In genomic region chr5:101662485-101662884, GRCm38 (mm10) we compare ENCODE assay signal across 20 mouse cellular contexts. TPM values are rescaled to one million over a fixed set of nuclear protein-coding genes. Genes with fewer than 3 reads are reported as not detected.
DNase-seq lines count a peak whose midpoint lies in the region; ATAC-seq and TF ChIP-seq lines count a peak whose summit lies in the region.
"Had no signal": no experiment of that assay in that cellular context is flagged by ENCODE, and none has a peak within 500 bp of the region (broad histone marks: within the 10 kb centered on the region; RNA-seq: fewer than 3 reads in every experiment).

No protein-coding gene starts in this region.

- no peak for ATAC-seq in heart, embryonic 13.5 days (ENCODE audit: extremely low read depth, insufficient number of reproducible peaks, low FRiP score, low TSS enrichment)
- no peak for ATAC-seq in hindbrain, embryonic 12.5 days (ENCODE audit: low FRiP score)
- ATAC-seq in neural tube, embryonic 12.5 days (ENCODE audit: low FRiP score, low read depth): no peak
- ATAC-seq in intestine, embryonic 15.5 days: no peak
- no peak for ATAC-seq in erythroblast, adult 5-6 weeks (replicated peaks; ENCODE audit: low FRiP score, poor library complexity, severe bottlenecking)
- ATAC-seq: activated CD4-positive, CD25-positive, alpha-beta regulatory T cell, adult 4 months had no signal

- 3% methylated on average over 8 of the region's 8 CpGs for WGBS in heart, embryonic 13.5 days
- WGBS in hindbrain, embryonic 12.5 days: under 1% methylated on average over 8 of the region's 8 CpGs
- under 1% methylated on average over 8 of the region's 8 CpGs for WGBS in neural tube, embryonic 12.5 days
- WGBS in intestine, embryonic 15.5 days: 2% methylated on average over 8 of the region's 8 CpGs

- H3K4me3 ChIP-seq in heart, embryonic 13.5 days: peak overlapping the region; percentile 57; the same call in 1 of the 2 replicates
- H3K4me3 ChIP-seq in E14TG2a.4 (replicated peaks; ENCODE audit: low read length): 0 out of 2 replicates have a peak overlapping the region, but pooled peaks have one; percentile 77
- peak overlapping the region; percentile 47 for H3K4me3 ChIP-seq in hindbrain, embryonic 12.5 days
- peak overlapping the region; percentile 47 for H3K4me3 ChIP-seq in neural tube, embryonic 12.5 days
- no peak overlapping the region for H3K4me3 ChIP-seq in intestine, embryonic 15.5 days (replicated peaks)
- no peak overlapping the region for H3K4me3 ChIP-seq in gastrocnemius, adult 2 months

- H3K27me3 ChIP-seq in heart, embryonic 13.5 days (replicated peaks): peaks cover 97% of the 10 kb centered on the region
- H3K27me3 ChIP-seq in E14TG2a.4 (ENCODE audit: insufficient read depth, low read length): peaks cover 95% of the 10 kb centered on the region
- peaks cover 82% of the 10 kb centered on the region for H3K27me3 ChIP-seq in hindbrain, embryonic 12.5 days
- peaks cover 92% of the 10 kb centered on the region for H3K27me3 ChIP-seq in neural tube, embryonic 12.5 days (replicated peaks)
- H3K27me3 ChIP-seq in intestine, embryonic 15.5 days (replicated peaks): peaks cover 82% of the 10 kb centered on the region

- H3K9me3 ChIP-seq in heart, embryonic 13.5 days: no peaks in the 10 kb centered on the region
- H3K9me3 ChIP-seq in E14TG2a.4 (ENCODE audit: low read length): no peaks in the 10 kb centered on the region
- no peaks in the 10 kb centered on the region for H3K9me3 ChIP-seq in hindbrain, embryonic 12.5 days (replicated peaks)
- H3K9me3 ChIP-seq in neural tube, embryonic 12.5 days: no peaks in the 10 kb centered on the region
- no peaks in the 10 kb centered on the region for H3K9me3 ChIP-seq in intestine, embryonic 15.5 days

- no peak for TF ChIP-seq CTCF in E14TG2a.4 (conservative IDR thresholded peaks at IDR 0.05; ENCODE audit: low read length)
- no peak for TF ChIP-seq CTCF in gastrocnemius, adult 2 months (IDR thresholded peaks at IDR 0.05)

- DNase-seq in heart, postnatal 10 days: no peak
- DNase-seq in gastrocnemius, adult 2 months: no peak
- DNase-seq: B cell, adult 2 months; cerebellum, adult 9-10 months; kidney, adult 9 months; layer of hippocampus, adult 9-11 months; left cerebral cortex, postnatal 4 days; spleen, adult 18-20 months; thymus, adult 2 months had no signal

- H3K36me3 ChIP-seq in heart, embryonic 13.5 days: no peaks in the 10 kb centered on the region
- no peaks in the 10 kb centered on the region for H3K36me3 ChIP-seq in E14TG2a.4 (ENCODE audit: insufficient read depth, low read length)
- H3K36me3 ChIP-seq in hindbrain, embryonic 12.5 days: no peaks in the 10 kb centered on the region
- H3K36me3 ChIP-seq in neural tube, embryonic 12.5 days: no peaks in the 10 kb centered on the region
- H3K36me3 ChIP-seq in intestine, embryonic 15.5 days: no peaks in the 10 kb centered on the region

- H3K27ac ChIP-seq in heart, embryonic 13.5 days (replicated peaks): no peak overlapping the region
- no peak overlapping the region for H3K27ac ChIP-seq in hindbrain, embryonic 12.5 days
- no peak overlapping the region for H3K27ac ChIP-seq in neural tube, embryonic 12.5 days
- no peak overlapping the region for H3K27ac ChIP-seq in intestine, embryonic 15.5 days
- H3K27ac ChIP-seq in gastrocnemius, adult 2 months: no peak overlapping the region

- no peak overlapping the region for H3K4me2 ChIP-seq in heart, embryonic 13.5 days
- H3K4me2 ChIP-seq in hindbrain, embryonic 12.5 days (replicated peaks): peak overlapping the region; percentile 53
- peak overlapping the region; percentile 60 for H3K4me2 ChIP-seq in neural tube, embryonic 12.5 days (replicated peaks)
- no peak overlapping the region for H3K4me2 ChIP-seq in intestine, embryonic 15.5 days (replicated peaks)

- intact Hi-C loops in heart, postnatal 10 days (cut with DNase I): no loop called here
- intact Hi-C loops in gastrocnemius, adult 2 months (cut with DNase I): no loop called here

- peaks cover 36% of the 10 kb centered on the region for H3K4me1 ChIP-seq in heart, embryonic 13.5 days
- peaks cover 43% of the 10 kb centered on the region for H3K4me1 ChIP-seq in E14TG2a.4 (replicated peaks; ENCODE audit: low read depth, low read length)
- H3K4me1 ChIP-seq in hindbrain, embryonic 12.5 days: peaks cover 24% of the 10 kb centered on the region
- peaks cover 27% of the 10 kb centered on the region for H3K4me1 ChIP-seq in neural tube, embryonic 12.5 days
- peaks cover 24% of the 10 kb centered on the region for H3K4me1 ChIP-seq in intestine, embryonic 15.5 days (replicated peaks)

- H3K9ac ChIP-seq in heart, embryonic 13.5 days: no peak overlapping the region
- H3K9ac ChIP-seq in hindbrain, embryonic 12.5 days: peak overlapping the region; percentile 73
- 0 out of 2 replicates have a peak overlapping the region, but pooled peaks have one; percentile 27 for H3K9ac ChIP-seq in neural tube, embryonic 12.5 days
- H3K9ac ChIP-seq in intestine, embryonic 15.5 days: no peak overlapping the region

RNA-seq across cellular contexts. Expression of gene Nkx6-1, which starts 2.3 kb away (rescaled TPM):
- 0.08 and 0.19 TPM in 2 replicates for polyA plus RNA-seq in heart, embryonic 13.5 days (2015; fragmentation: Nextera tagmentation; extraction: Ambion mirVana)
- total RNA-seq in heart, postnatal 10 days (2021): under 1 TPM; 0.10 to 0.12 TPM
- polyA plus RNA-seq in hindbrain, embryonic 12.5 days (2016; fragmentation: Nextera tagmentation; extraction: Ambion mirVana): 18.4 and 18.9 TPM in 2 replicates
- polyA plus RNA-seq in neural tube, embryonic 12.5 days (2016; fragmentation: Nextera tagmentation; extraction: Ambion mirVana): 9.6 and 11.5 TPM in 2 replicates
- polyA plus RNA-seq in intestine, embryonic 15.5 days (2015; fragmentation: Nextera tagmentation; extraction: Ambion mirVana): 1.5 and 1.9 TPM in 2 replicates
- not detected for total RNA-seq in gastrocnemius, adult 2 months (2021)
- total RNA-seq in erythroblast, adult 5-6 weeks (2015; ENCODE audit: low replicate concordance): not detected in 2 replicates
- not detected in 2 replicates for total RNA-seq in erythroblast, adult 5-6 weeks (2017; ENCODE audit: low replicate concordance)
- total RNA-seq: gastrocnemius, postnatal 4 days; MEL had no signal
- polyA plus RNA-seq: activated CD4-positive, CD25-positive, alpha-beta regulatory T cell, adult 4 months; heart, postnatal 0 days; liver, embryonic 16.5 days; thymus, adult 2 months had no signal

Comparison
In these comparisons a context has a peak if more than half of its experiments do, and no peak if none do; other contexts are left out.
1. H3K4me2 ChIP-seq: peak in hindbrain, embryonic 12.5 days (single experiment) and neural tube, embryonic 12.5 days (single experiment); none in heart, embryonic 13.5 days (single experiment) and intestine, embryonic 15.5 days (single experiment).
2. H3K4me3 ChIP-seq: peak in heart, embryonic 13.5 days (single experiment), E14TG2a.4 (single experiment), hindbrain, embryonic 12.5 days (single experiment) and neural tube, embryonic 12.5 days (single experiment); none in intestine, embryonic 15.5 days (single experiment) and gastrocnemius, adult 2 months (single experiment).
3. H3K9ac ChIP-seq: peak in hindbrain, embryonic 12.5 days (single experiment) and neural tube, embryonic 12.5 days (single experiment); none in heart, embryonic 13.5 days (single experiment) and intestine, embryonic 15.5 days (single experiment).